Mouse (Mus musculus) spleen, adult 12 weeks (tissue): Measurements from ENCODE around the gene Adam34.
"Not testable (repeated sequence)": the region's sequence is repeated elsewhere in the genome, so short reads cannot be mapped to it uniquely, and the experiment has no call there.

Source experiments
- DNase-seq: peaks from one replicate; pipeline ENCODE4 v3.0.0; 2022; ENCODE audit warnings: low spot score

Adam34 gene

GRCm38 (mm10) chr8:43709949-43710348 is at the start of gene Adam34:
Gene Adam34 (minus strand): TSS chr8:43710049.
- DNase-seq: no peak

DNA sequence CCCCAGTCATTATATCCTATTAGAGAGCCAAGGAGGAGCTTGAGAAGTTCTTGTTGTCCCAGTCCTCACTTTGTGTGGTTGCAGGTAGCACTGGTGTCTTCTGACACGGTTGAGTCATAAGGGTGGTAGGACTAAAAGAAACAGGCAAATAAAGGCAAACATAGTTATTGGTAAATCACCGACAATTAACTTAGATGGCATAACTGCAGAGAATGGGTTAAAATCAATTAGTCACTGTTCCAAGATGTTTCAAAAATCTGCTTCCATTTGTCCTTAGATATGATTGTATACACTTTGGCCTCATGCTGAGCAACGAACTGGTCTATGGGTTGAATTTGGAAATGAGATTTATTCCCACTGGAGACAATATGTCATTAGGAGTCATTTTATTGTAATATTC is 82.7 kb downstream of the Adam34 start, which contains the start of gene Gm5346:
TSS of gene Gm5346 (minus strand) at position 101 of the 400 bp plus-strand sequence.
- DNase-seq: no peak

DNA sequence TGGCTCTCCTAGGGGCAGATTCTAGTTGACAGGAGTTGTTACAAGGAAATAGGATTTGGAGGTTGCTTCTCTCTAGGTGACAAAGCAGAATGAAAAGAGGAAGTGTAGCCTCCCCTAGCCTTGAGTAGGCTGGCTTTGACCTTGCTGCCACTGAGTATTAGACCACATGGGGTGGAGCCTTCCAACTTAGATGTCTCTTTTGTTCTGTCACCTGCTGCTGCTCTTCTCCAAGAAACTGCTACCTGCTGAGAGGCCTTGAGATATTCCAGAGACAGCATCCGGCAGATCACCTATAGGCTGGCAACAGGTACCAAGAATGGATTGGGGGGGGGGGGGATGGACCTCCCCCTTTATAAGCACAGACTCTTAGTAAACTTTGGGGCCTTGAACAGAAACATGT is 93.8 kb downstream of the Adam34 start:
- no peak for DNase-seq

DNA sequence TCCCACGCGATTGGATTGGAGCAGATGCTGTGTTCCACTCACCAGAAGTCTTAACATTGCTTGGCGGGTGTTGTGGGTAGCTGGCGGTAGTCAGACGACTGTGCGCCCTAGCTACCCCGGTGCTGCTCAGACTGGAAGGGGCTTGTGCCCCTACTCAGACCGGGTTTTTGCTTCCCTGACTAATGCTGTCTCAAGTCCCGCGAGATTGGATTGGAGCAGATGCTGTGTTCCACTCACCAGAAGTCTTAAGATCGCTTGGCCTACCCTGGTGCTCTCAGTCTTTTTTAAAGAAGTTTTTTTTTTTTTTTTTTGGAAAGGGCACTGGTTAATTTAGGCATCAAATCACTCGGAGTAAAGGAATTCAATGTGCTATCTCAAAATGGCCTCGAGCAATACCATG is 106.2 kb downstream of the Adam34 start:
- not testable (repeated sequence) for DNase-seq

- not testable (repeated sequence) for DNase-seq
Measured at GRCm38 (mm10) chr8:43603166-43603565, 106.7 kb downstream of the Adam34 start.
